Mouse (Mus musculus): ENCODE data around the gene Cdk19.
"Not testable (repeated sequence)": the region's sequence is repeated elsewhere in the genome, so short reads cannot be mapped to it uniquely, and the experiment has no call there.

Gene Cdk19

DNA sequence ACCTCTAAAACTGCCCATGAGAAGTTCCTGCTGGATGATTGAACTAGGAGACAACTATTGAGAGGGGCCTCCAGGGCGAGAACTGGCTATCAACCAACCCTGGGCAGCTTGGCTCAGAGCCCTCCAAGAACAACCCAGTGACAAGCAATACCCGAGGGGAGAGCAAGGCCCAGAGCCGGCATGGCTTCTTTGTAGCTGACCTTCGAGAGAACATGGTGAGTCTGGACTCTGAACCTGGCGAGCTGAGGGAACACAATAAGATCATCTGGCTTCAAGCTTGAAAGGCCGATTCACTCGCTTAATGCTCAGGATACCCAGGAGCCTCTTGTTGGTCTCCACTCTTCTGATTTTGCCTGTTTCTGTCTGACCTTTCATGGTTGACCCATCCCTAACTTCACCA lies 151.8 kb downstream of the Cdk19 start:
- no peak for DNase-seq

DNA sequence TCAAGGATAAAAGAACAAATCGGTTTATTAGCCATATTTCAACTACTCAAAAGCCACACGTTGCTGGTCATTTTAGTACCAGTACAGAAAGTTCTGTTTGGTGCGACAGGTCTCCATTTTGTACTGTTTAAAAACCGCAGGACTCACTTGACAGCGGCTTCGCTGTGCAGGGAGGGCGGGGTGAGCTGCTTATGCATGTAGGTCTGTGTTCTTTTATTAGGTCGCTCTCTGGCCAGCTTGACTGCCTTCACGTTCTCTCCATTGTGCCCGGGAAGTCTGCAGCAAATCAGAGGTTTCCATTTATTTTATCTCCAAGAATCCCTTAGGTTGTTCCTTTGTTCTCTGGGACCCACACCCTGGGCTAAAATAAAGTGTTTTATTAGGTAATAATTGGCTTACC lies 152.4 kb downstream of the Cdk19 start:
- no peak for DNase-seq

DNA sequence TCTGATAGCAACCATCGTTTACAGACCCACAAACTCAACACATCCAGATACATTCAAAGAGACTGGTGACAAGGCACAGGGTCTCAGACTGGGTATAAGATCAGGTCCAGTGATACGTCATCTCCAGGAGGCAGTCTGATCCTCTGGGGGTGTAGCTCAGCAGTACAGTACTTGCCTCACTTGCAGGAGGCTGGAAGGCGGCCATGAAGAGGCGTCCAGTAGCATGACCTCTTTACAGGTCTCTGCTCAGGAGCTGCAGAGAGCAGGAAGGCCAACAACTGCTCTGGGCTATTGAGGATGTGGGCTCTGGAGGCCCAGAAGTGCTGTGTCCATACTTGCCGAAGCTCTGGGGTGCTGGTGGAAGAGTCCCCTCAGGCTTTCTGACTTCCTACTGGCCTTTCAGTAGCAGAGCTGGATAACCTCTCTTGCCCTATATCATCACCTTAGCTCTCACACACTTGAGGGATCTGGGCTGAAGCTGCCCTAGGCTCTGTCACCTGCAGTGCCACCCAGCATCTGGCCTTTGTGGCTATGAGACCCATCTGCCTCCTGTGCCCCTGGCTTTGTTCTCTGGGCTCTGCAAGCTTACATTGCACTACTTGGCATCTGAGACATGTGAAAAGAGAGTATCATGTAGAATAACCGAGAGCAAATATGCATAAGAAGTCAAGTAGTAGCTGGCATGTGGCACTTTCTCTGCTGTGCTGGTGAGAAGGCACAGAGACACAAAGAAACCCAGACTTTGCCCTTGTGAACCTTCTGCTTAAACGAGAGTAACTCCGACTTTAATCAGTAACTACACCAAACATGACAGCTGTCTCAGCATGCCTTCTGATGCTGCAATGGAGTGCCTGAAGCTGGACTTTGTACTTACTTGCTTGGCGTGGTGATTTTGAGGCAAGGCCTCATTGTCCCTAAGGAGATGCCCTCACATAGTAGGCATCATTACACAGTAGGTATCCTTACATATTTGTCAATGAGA lies 155.1 kb downstream of the Cdk19 start:
- no peak for DNase-seq

DNA sequence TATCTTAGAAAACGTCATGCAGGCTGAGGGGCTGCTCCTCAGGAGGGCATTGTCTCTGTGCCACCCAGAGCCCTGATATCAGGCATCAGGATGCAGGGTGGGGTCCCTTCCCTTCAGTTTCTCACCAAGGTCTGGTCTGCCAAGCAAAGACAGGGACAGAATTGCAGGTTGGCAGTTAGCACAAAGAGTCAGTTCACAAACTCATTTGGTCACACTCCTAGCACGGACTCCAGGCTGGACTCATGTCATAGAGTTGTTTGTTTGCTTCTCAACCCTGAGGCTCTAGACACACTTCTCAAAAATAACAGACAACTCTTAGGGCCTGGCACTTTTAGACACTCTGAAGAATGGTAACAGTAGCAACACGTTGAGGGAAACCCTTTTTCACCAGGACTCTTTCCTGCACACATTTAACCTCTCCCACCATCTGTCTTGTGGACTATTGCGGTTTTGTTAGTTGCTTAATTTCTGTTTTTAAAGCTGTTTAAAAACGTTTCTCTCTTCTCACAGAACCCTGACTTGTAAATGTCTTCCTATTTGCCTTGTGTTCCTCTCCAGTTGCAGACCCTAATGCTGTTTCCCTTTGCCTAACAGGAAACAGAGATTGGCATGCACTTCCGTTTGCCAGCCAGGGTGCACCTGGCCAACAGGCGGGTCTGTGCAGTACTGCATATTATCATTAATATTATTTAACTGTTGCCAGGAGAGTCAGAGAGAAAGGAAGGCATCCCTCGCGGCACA lies 158.1 kb downstream of the Cdk19 start:
- no peak for DNase-seq

DNA sequence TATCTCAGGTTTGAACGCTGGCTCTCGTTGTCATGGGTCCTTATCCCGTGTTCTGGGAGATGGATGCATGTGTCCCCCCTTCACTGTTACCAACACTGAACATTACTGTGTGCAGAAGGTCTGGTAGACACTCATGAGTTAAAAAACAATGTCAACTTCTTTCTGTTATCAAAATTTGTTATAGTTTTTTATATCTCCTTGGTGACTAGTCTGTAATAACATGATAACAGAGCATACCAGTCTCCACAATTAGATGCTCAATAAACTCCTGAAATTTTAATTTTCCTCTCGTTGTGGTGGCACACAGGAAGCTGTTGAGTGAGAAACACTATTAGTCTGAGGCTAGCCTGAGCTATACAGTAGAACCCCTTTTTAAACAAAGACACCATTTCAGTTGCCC lies 159.1 kb downstream of the Cdk19 start:
- DNase-seq, result no peak

DNA sequence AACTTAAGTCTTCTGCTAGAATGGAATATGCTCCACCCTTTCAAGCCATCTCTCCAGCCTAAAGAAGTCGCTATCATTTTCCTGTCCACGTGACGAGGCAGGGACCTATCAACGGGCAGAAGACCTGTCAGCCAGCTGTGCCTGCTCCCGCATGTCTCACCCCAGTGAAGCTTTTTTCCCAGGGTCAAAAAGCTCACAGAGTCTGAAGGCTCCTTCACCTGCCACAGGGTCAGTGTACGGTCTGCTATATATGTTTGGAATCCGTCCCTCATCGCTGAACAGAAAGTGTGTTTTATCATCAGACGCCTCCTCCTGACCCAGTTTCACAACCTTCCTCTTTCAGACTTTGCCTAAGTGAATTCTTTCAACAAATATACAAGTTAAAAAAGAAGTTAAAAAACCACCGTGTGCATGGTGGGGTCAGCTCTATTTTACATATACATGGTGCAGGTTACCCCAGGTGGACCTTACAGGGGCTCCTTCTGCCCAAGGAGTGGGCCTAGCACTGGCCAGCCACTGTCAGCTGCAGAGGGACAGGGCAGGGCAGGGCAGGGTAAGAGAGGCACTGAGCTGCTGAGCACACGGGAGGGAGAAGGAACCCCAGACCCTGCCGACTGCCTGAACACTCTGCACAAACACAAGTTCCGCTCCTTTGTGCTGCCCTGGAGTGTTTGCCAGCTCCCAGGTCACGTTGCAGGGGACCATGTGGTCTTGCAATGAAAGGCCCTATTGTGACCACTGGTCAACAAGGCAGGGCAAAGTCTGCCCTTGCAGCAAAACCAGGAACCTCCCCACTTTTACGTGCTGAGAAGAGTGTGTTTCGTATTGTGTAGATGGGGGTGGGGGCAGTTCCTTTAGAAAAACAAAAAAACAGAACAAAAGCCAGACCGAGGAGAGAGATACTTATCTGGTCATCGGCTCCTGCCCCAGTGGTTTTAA lies 160.2 kb downstream of the Cdk19 start:
- DNase-seq, result peak; percentile 37

DNA sequence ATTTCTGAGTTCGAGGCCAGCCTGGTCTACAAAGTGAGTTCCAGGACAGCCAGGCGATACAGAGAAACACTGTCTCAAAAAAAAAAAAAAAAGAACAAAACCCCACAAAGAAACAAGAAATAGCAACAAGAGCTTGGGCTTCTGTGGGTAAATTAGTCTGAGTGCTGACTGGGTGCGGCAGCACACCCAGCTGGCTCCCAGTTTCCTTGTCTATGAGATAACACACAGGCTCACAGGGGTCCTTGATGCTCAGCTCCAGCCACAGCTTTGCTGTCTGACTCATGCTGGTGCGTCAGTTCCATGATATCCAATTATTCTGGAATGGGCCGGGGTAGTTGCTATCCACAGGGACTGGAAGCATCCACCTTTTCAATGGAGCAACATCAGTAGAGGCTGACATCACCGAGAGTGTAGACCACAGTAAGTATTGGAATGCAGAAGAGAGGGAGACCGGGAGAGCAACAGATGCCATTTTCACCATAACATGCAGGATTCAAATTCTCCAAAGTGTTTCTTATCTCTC lies 161.4 kb downstream of the Cdk19 start:
- no peak for DNase-seq

DNA sequence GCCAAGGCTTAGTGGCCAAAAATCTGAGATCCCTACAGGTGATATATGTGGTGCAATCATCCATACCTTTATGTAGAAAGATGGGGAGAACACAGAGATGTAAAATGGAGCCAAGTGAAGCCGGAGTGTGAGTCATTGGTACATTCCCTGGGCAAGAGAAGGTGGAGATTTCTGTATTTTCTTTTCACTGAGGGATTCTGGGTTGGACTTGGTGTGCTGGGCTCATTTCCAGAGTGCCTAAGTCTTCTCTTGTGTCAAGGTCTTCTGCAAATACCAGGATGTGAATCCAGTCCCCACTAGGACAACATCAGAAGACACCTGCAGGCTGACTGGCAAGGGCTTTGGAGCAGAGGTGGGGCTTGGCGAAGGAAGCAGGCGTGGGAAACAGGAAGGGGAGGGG lies 163.4 kb downstream of the Cdk19 start:
- DNase-seq, result no peak

DNA sequence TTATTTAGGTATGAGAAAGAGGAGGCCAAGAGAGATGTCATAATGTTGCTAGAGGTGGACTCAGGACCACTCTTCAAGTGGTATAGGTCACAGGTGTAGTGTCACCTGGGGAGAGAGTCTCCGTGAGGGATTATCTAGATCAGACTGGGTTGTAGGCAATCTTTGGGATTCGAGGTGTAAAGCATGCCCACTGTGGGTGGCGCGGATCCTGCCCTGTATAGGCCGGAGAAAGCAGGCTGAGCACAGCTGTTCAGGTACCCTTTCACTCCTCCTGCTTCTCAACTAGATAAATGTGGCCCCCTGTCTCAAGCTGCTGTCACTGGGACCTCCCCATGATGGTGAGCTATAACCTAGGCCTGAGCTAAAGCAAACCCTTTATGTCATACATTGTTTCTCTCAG lies 171.0 kb downstream of the Cdk19 start:
- DNase-seq, result no peak

DNA sequence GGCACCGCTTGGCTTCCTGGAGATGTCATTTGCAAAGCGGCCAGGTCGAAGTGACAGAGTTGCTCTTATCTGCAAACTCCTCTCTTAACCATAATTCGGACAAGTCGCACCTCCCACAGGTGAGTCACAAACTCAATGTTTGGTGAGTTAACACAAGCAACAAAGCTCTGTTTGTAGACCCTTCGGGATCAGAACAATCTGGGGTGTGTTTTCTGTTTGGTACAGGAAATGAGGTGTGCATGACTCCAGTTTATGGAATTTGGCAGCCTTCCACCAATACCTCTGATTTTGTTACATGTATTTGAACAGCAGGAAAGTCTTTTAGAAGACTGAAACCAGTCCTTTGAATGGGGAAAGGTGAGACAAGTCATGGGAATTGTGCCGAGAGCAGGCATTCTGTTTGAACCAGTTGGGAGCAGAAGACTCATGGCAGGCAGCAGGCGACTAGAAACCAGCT lies 171.9 kb downstream of the Cdk19 start:
- no peak for DNase-seq

DNA sequence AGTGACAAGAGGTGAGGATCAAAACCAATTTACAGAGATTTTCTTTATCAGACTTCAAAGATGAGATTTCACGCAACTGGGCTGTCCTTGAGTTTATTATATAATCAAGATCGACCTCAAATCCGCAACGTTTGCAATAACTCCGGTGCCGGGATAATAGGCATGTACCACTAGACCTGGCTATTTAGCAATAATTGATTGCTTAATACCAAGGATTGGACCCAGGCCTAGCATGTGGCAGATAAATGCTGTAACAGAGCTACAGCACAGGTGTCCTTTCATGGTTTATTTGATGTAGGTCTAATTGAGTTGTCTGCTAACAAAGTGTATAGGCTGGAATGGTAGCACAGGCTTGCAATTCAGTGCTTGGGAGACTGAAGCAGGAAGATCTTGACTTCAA lies 172.8 kb downstream of the Cdk19 start:
- no peak for DNase-seq

DNA sequence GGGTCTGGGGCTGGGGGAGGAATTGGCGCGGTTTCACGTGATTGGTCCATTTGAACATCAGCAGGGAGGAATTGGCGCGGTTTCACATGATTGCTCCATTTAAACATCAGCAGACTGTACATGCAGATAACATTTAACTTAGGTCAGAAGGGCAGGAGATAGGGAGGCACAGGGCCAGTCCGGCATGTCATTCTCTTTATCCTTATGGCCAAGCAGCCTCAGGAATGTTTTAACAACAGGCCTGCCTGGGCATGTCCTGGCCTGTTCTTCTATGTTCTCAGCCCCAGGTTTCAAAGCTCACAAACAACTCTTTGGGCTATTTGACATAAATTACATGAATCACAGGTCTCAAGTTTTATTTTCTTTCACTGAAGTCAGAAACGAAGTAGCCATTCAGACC lies 173.6 kb downstream of the Cdk19 start:
- not testable (repeated sequence) for DNase-seq

DNA sequence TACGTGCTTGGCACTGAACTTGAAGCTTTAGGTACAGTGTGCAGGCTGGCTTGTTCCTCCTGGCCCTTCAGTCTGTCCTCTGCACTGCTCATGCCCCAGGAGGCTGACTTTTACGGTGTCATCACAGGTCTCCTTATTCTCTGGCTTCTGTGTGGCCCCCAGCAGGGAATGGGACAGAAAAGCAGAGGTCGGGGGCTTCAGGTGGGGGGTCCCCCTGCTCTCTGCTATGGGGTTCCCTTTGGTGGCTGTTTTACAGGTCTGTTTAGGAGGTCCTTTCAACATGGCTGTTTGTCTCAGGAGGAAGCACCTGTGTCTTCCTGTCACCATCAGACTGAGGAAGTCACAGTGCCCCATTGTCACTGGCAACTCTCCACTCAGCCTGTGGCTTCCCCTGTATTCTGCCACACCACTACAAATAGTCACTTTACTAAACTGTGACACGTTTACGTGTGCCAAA lies 175.9 kb downstream of the Cdk19 start:
- no peak for DNase-seq

DNA sequence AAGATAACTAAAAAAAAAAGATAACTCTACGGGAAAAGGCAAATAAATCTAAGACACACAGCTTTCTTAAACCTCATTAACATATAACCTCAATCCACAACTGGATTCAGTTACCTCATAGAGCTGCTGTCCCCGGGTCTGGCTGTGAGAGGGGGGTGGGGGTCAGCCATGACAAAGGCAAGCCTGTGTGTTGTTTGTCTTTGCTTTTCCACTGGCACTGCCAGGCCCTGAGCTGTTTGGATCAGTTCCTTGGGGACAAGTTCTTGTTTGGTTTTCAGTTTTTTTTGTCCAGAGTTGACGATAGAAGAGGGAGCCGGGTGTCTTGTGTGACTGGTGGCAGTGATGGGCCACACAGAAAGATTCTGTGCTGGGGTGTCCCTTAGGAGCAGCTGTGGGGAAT lies 177.1 kb downstream of the Cdk19 start:
- peak; percentile 45 for DNase-seq

DNA sequence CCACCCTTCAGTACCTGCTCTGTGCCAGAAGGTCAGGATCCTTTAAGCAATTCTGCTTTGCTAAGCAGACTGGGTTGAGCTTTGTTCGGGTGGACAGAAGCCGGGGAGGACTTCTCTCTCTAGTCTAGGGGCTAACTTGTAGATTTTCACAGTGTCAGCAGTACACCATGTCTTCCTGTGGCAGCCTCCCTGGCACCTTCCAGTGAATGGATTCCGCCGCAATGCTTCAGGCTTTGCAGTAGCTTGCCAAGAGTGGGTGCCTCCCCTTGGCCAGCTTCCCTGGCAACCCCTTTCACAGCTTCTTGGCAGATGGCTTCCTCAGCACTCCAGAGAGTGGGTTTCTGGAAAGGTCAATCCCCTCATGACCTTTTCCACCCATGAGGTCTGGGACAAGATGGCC lies 180.2 kb downstream of the Cdk19 start:
- peak; percentile 35 for DNase-seq

DNA sequence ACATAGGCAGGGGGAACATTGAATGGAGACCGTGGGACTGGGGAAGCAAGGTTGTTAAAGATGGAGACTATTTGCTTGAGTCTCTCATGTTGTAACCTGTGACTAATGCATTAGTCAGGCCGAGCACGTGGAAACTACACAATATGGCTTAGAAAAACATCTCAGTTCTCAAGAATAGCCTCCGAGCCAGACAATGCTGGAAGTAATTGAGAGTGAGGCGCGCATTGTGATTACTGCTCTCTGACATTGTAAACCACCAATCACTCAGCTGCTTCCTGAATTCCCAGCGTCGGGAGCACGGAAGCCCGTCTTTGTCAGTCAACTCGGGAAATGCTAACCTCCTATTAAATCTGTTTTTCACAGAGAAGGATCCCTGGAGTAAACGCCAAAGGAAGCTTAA lies 182.2 kb downstream of the Cdk19 start:
- no peak for DNase-seq

DNA sequence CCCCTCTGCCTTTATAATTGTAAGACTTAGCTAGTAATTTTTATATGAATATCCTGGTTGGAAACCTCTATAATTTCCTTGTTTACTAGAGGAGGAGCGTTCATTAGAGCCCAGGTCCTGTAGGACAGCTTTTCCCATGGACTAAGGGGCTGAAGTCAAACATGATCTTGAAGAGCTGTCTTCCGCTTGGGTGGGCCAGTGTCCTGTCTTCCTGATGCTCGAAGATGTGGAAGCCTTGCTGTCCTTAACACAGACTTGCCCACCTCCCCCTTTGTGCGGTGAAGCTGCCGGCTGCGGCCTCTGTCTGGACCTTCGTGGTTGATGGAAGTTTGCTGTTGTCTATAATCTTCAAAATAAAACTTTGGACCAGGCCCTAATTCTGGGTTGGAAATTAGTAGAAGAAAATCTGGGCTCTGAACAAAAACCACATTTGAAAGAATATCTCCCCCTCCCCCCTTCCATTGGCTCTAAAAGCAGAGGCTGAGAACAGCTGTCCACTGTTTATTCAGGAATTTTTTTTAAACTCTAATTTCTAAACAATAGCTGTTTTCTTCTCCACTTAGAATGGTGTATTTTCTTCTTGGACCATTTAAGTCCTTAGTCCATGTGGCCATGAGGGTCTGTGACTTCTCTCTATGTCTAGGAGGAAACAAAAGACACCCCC lies 184.1 kb downstream of the Cdk19 start:
- DNase-seq, result no peak

DNA sequence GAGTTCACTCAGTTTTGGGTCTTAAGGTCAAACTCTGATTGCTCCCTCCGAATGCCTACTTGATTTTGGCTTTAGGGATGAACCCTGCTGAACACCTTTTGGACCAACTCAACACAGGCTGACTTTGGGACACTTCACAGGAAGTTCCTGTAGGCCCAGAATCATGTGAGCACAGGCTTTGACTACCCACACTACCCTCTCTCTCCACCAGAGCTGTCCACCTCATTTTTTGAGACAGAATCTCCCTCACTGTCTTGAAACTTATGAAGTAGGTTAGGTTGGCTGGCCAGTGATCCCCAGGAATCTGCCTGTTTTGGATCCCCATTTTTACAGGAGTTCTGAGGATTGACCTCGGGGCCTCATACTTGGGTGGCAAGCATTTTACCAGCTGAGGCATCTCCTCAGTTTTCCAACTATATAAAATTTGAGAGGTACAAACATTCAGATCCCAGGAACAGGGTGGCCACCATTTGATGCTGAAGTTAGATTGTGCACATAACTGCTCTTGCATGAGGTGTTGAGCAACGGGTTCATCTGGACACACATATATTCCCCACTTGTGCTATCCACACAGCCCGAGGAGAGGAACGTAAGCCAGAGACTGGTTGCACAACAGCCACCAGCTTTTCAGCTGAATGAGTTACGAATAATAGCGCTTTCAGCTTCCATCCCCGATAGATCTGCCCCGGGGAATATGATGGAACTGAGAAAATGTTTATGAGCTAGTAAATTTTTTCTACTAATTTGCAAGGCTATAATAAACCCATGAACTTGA lies 184.9 kb downstream of the Cdk19 start:
- DNase-seq, result no peak

DNA sequence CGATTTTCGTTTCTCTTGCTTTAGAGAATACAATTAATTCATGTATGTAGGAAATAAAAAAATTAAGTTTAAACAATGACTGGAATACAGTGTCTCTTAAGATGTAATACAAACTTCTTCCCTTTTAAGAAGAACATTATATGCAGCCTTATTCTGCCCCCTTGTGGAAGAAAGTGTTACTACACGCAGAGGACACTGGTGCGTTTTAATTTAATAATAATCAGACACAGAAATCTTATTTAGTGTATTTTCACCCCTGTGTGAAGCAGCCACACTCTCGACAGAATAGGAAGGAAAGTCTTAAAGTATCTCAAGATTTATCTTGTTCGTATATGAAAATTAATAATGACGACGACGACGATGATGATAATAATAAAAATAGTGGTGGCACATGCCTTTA lies 185.6 kb downstream of the Cdk19 start:
- DNase-seq, result peak; percentile 83

DNA sequence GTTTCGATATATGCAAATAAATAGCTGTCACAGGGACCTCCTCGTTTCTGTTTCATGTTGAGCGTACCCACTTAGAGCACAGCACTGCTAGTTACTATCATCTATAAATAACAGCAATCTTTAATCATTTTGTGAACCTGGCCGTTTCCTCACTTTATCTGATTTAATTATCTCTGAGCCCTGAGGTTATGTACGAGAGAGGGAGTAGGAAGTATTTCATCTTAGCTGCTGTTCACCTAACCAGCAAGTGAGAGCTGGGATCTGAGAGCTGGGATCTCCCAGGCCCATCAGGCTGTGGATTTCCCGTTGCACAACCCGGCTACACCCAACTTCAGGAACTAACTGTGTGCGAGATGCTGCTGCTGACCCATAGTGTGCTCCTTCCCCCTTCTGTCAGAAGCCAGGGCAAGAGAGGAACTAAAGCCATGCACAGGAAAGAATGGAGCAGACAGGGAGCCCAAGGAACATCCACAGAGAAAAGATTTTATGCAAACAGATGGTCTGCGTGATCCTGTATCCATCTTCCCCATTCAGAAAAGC lies 186.3 kb downstream of the Cdk19 start:
- no peak for DNase-seq

DNA sequence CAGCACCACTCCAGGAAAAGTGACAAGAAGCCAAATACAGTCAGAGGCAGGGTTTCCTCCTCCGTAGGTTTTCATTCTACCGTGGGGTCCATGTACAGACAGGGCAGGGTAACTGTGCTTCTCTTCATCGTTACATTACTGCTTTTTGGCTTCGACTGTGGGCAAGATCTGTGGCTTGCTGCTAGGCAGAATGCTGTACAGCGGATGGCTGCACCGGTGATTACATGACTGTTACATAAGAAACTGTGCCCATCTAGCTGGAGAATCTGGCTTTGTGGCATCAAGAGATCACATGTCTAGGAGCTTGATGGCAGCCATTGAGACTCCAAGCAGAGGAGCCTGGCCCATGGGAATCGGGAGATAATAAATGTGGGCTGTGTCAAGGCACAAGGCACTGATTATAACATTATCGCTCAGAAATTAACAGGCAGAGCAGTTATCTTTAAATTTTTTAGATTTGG lies 187.0 kb downstream of the Cdk19 start:
- no peak for DNase-seq

Measured in cerebellum, adult 9-10 months (tissue).